Mouse (Mus musculus) brain, embryonic 14.5 days (tissue): ENCODE data around the gene Hsd3b1. TPM values are rescaled to one million over a fixed set of nuclear protein-coding genes. Genes with fewer than 3 reads are reported as not detected.

Experiments
- DNase-seq: peaks from one replicate; pipeline ENCODE4 v3.0.0-alpha.2; 2011; ENCODE audit warnings: low read depth
- CTCF ChIP-seq: fragments of 200-500 bp; IDR thresholded peaks from 2 replicates; pipeline ENCODE4 v1.5.1; 2012; ENCODE audit warnings: inconsistent platforms, mild to moderate bottlenecking, moderate library complexity, borderline replicate concordance; ENCODE audit not compliant: insufficient read depth, insufficient read length; ENCODE audit errors: extremely low read depth
- POLR2A ChIP-seq: fragments of 200-500 bp; IDR thresholded peaks from 2 replicates; pipeline ENCODE4 v1.6.1; 2012; ENCODE audit warnings: mild to moderate bottlenecking, inconsistent platforms, borderline replicate concordance; ENCODE audit not compliant: poor library complexity, insufficient read depth, insufficient read length, severe bottlenecking; ENCODE audit errors: extremely low read depth
- polyA plus RNA-seq: library from polyadenylated mRNA; depleted of rRNA; stranded (reverse); fragments of >200 nt; gene quantifications from 2 replicates; pipeline ENCODE4 v1.2.3, GENCODE M21; 2012; rRNA removed

Gene Hsd3b1
- polyA plus RNA-seq, result 0.08 TPM in 1 of 2 replicates, not detected in the other

DNA sequence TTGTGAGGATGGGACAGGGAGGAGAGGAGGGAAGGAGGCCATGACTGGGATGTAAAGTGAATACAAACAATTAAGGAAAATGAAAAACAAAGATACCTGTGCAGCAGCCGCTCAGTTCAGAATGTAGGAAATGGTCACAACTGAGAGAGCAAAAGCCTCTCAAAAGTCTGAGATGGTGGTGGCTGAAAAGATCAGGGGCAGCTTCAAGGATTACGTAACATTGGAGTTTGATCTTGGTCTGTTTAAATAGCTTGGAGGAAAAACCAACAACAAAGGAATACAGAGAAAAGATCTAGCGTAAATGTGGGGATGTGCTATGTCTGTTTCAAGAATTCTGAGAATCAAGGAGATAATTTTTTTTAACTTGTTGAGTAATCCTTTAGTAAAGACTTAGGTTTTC is at the start of gene Hsd3b1:
TSS of gene Hsd3b1 (minus strand) at position 219 of the 400 bp plus-strand sequence.
- DNase-seq, result no peak
- TF ChIP-seq CTCF, result no peak
- TF ChIP-seq POLR2A, result no peak

GRCm38 (mm10) chr3:98897606-98898005 is 38.0 kb upstream of the Hsd3b1 start:
- no peak for DNase-seq

GRCm38 (mm10) chr3:98895071-98895601 is 35.5 kb upstream of the Hsd3b1 start:
- peak; percentile 69 for DNase-seq
- peak; percentile 49 for TF ChIP-seq CTCF
- TF ChIP-seq POLR2A, result no peak

More at GRCm38 (mm10) chr3:98897606-98898005, 38.0 kb upstream of the Hsd3b1 start:
- no peak for TF ChIP-seq CTCF
- no peak for TF ChIP-seq POLR2A

- TF ChIP-seq POLR2A, result no peak
- no peak for TF ChIP-seq CTCF
- DNase-seq, result no peak
Measured at GRCm38 (mm10) chr3:98893057-98893772, 33.6 kb upstream of the Hsd3b1 start, which contains the start of gene Hao2. Gene Hao2 (minus strand): TSS chr3:98893239.

DNA sequence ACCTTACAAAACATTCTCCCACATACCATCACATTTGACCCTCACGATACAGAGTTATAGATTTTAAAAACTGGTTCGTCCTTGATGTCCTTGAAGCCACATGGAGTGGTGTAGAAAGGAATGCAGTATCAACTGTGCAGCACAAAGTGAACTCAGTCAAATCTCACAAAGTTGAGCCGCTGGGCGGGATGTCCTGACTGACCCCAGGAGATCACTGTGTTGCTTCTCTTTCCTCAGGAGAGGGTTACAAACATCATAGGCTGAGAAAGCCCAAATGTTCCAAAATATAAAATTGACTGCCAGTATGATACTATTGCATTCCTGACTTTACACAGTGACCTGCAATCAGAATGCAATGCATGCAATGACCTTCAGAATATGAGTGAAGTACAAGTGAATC is 30.8 kb upstream of the Hsd3b1 start:
- TF ChIP-seq CTCF (no peak), POLR2A (no peak)
- DNase-seq, result no peak

DNA sequence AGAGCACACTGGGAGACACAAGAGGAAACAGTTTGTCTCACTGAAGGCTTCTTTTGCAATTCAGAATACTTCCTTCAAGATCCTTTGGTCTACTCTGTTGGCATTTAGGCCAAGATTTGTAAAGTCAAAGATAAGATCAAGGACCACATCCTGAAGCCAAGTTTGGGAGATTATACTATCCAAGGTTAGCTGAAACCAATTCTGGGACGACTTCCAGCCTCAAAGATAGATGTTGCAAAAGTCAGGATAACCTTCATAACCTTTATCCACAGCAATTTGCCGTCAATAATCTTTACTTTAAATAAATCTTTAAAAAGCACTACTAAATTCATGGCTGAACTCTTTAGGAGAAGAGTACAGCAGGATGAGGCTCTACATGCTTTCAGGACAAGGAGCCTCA is 28.6 kb upstream of the Hsd3b1 start:
- TF ChIP-seq CTCF (no peak), POLR2A (no peak)
- no peak for DNase-seq

- TF ChIP-seq CTCF, result no peak
- TF ChIP-seq POLR2A, result no peak
- no peak for DNase-seq
Measured at GRCm38 (mm10) chr3:98880831-98881230, 21.2 kb upstream of the Hsd3b1 start.

DNA sequence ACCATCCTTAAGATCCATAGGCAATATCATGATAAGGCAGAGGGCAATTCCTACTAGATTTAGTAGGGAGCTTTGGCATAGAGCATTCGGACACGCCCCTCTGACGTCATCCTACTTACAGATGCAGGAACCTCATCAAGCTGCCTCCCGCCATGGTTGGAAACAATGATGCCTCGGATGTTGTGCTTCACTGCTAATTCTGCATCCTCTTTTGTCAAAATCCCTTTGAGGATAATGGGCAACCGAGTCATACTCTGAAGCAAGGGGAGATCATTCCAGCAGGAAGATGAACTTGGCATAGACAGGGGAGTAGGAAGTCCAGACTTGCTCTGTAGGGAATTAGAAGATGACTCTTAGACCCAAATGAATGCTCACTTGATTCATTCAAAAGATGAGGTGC is 20.6 kb upstream of the Hsd3b1 start:
- no peak for TF ChIP-seq POLR2A
- no peak for TF ChIP-seq CTCF
- peak; percentile 4 for DNase-seq

DNA sequence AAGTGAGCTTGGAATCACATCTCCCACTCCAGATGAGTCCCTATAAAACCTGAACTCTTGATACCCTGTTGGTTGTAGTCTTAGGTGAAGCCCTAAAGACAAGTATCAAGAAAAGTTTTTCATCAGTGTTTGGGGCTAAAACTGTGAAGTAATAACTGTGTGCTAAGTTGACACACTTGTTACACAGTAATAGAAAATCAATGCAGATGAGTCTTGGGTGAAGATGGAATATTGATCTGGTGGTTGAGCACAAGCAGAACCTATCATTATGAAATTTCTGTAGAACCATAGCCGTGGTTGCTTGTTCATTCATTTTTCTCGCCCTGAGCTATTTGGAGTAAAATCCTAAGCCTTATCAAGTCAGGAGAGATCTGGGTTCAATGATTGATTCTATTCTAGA is 8.6 kb upstream of the Hsd3b1 start:
- DNase-seq, result no peak
- TF ChIP-seq CTCF (no peak), POLR2A (no peak)

DNA sequence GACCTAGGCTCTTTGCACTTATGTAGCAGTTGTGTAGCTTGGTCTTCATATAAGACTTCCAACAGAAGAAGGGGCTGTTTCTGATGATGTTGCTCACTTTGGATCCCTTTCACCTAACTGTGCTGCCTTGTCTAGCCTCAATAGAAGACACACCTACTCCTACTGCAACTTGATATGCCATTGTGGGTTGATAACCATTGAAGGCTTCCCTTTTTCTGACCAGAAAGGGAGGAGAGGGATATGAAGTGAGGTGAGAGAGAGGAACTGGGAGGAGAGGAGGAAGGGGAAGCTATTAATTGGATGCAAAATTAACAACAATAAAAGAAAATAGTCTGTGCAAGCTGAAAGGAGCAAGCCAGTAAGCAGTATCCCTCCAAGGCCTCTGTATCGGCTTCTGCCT is 3.2 kb upstream of the Hsd3b1 start:
- no peak for DNase-seq
- TF ChIP-seq CTCF (no peak), POLR2A (no peak)

DNA sequence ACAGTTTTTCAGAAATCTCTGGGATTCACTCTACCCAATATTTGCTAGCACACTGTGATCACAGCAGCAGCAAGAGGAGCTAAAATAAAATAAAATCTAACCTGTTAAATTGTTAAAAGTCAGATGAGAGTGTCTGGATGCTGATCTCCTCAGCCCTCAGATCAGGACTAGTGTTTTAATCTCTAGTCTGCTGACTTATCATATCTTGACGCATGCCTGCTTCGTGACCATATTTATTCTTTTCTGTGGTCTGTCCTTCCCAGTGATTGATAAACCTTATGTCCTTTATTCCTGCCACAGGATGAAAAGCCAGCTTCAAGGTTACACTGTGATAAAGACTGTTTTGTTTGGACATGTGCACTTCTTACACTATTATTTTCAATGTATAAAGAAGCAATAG is 1.5 kb downstream of the Hsd3b1 start:
- DNase-seq, result no peak
- no peak for TF ChIP-seq CTCF
- no peak for TF ChIP-seq POLR2A

- no peak for TF ChIP-seq POLR2A
- TF ChIP-seq CTCF, result no peak
- no peak for DNase-seq
Measured at GRCm38 (mm10) chr3:98856892-98857291, 2.7 kb downstream of the Hsd3b1 start.
